Mouse (Mus musculus) embryonic fibroblast, embryonic 13.5 days (primary cell): ENCODE data around the gene Gm6096. TPM values are rescaled to one million over a fixed set of nuclear protein-coding genes. Genes with fewer than 3 reads are reported as not detected.

Experiments
- H3K27ac ChIP-seq: 2 replicates; pipeline ENCODE4 v1.5.1; 2012; ENCODE audit warnings: low read length, control low read depth, inconsistent platforms; ENCODE audit not compliant: insufficient read depth
- H3K4me1 ChIP-seq: 2 replicates; pipeline ENCODE4 v1.6.1; 2011; ENCODE audit warnings: low read length; ENCODE audit not compliant: control insufficient read depth, insufficient read depth
- H3K4me3 ChIP-seq: 2 replicates; pipeline ENCODE4 v1.5.1; 2011; ENCODE audit warnings: mild to moderate bottlenecking, control low read depth, low read length; ENCODE audit not compliant: insufficient read depth
- CTCF ChIP-seq: IDR thresholded peaks from 2 replicates; pipeline ENCODE4 v1.5.1; 2011; ENCODE audit warnings: mild to moderate bottlenecking, control low read depth, low read length, moderate library complexity, borderline replicate concordance; ENCODE audit not compliant: insufficient read depth
- POLR2A ChIP-seq: IDR thresholded peaks from 2 replicates; pipeline ENCODE4 v1.6.1; 2011; ENCODE audit warnings: low read depth, mild to moderate bottlenecking, control low read depth, low read length, moderate library complexity
- polyA plus RNA-seq: library from polyadenylated mRNA; stranded (reverse); fragments of >200 nt; gene quantifications from 2 replicates; pipeline ENCODE4 v1.2.4, GENCODE M21; 2011; ENCODE audit warnings: low read depth; ENCODE audit not compliant: missing spikeins, insufficient read length

Gm6096 gene
- polyA plus RNA-seq, 1 experiment: not detected

- no peak for TF ChIP-seq POLR2A
- no peak for TF ChIP-seq CTCF
- Histone ChIP-seq H3K4me1 (no peaks in the 10 kb centered on the region), H3K27ac (peak overlapping the region; percentile 52; the same call in 1 of the 2 replicates), H3K4me3 (no peak overlapping the region)
These were observed 7.6 kb downstream of the Gm6096 start for GRCm38 (mm10) chr7:34258407-34258806.

GRCm38 (mm10) chr7:34263437-34263836 lies 12.6 kb downstream of the Gm6096 start:
- no peak overlapping the region for H3K27ac ChIP-seq
- no peak for TF ChIP-seq POLR2A
- TF ChIP-seq CTCF: no peak
- H3K4me3 ChIP-seq: no peak overlapping the region
- H3K4me1 ChIP-seq: peaks cover 12% of the 10 kb centered on the region

GRCm38 (mm10) chr7:34265876-34266346 lies 15.1 kb downstream of the Gm6096 start:
- H3K27ac ChIP-seq: no peak overlapping the region
- no peak for TF ChIP-seq POLR2A
- TF ChIP-seq CTCF: peak; percentile 32; the same call in 1 of the 2 replicates
- peaks cover 22% of the 10 kb centered on the region for H3K4me1 ChIP-seq
- H3K4me3 ChIP-seq: no peak overlapping the region

- Histone ChIP-seq H3K4me3 (no peak overlapping the region), H3K27ac (peak overlapping the region; percentile 19; the same call in 1 of the 2 replicates), H3K4me1 (peaks cover 23% of the 10 kb centered on the region)
- no peak for TF ChIP-seq CTCF
- no peak for TF ChIP-seq POLR2A
These were observed 15.6 kb downstream of the Gm6096 start for GRCm38 (mm10) chr7:34266421-34266820.

GRCm38 (mm10) chr7:34268463-34268862 lies 17.6 kb downstream of the Gm6096 start:
- no peak for TF ChIP-seq CTCF
- no peak for TF ChIP-seq POLR2A
- Histone ChIP-seq H3K4me3 (no peak overlapping the region), H3K4me1 (peaks cover 27% of the 10 kb centered on the region), H3K27ac (peak overlapping the region; percentile 97)

- Histone ChIP-seq H3K4me1 (peaks cover 18% of the 10 kb centered on the region), H3K4me3 (no peak overlapping the region), H3K27ac (no peak overlapping the region)
- TF ChIP-seq CTCF: no peak
- TF ChIP-seq POLR2A: no peak
These were observed 21.6 kb downstream of the Gm6096 start for GRCm38 (mm10) chr7:34272465-34272864.

GRCm38 (mm10) chr7:34276066-34276465 lies 25.2 kb downstream of the Gm6096 start:
- 0 out of 2 replicates have a peak, but pooled peaks cover 4% of the 10 kb centered on the region for H3K4me1 ChIP-seq
- no peak for TF ChIP-seq POLR2A
- no peak for TF ChIP-seq CTCF
- no peak overlapping the region for H3K4me3 ChIP-seq
- H3K27ac ChIP-seq: no peak overlapping the region

GRCm38 (mm10) chr7:34277656-34278055 lies 26.8 kb downstream of the Gm6096 start:
- TF ChIP-seq POLR2A: no peak
- no peak for TF ChIP-seq CTCF
- 0 out of 2 replicates have a peak, but pooled peaks cover under 1% of the 10 kb centered on the region for H3K4me1 ChIP-seq
- no peak overlapping the region for H3K4me3 ChIP-seq
- H3K27ac ChIP-seq: no peak overlapping the region

GRCm38 (mm10) chr7:34290450-34291151 lies 39.8 kb downstream of the Gm6096 start:
- Histone ChIP-seq H3K4me1 (peaks cover 4% of the 10 kb centered on the region; the same call in 1 of the 2 replicates), H3K4me3 (no peak overlapping the region), H3K27ac (no peak overlapping the region)
- TF ChIP-seq POLR2A (no peak), CTCF (no peak)

GRCm38 (mm10) chr7:34291265-34291664 lies 40.4 kb downstream of the Gm6096 start:
- Histone ChIP-seq H3K27ac (no peak overlapping the region), H3K4me1 (peaks cover 4% of the 10 kb centered on the region; the same call in 1 of the 2 replicates), H3K4me3 (no peak overlapping the region)
- no peak for TF ChIP-seq POLR2A
- no peak for TF ChIP-seq CTCF
